Mouse (Mus musculus) lung, postnatal 36 days (tissue): ENCODE measurements around the gene Eci1.

Source experiments
- DNase-seq: peaks from one replicate; pipeline ENCODE4 v3.0.0; 2022; ENCODE audit warnings: mixed read lengths

Eci1 gene

DNA sequence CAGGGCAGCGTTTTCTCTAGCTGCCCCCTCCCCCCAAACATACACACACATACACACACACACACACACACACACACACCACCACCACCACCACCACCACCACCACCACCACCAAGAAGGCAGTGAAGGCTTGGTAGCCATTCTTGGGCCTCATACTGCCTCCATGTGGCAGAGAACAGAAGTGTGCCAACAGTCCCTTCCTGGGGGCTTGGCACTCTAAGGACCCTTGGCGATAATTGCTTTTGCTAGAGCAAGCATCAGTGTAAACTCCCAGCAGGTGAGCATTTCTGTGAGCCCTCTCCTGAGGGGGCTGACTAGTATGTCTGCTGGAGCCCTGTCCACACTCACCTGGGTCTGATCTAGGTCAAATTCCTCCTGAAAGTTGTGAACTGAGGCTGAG, 14.7 kb downstream of the Eci1 start:
- DNase-seq, result no peak

DNA sequence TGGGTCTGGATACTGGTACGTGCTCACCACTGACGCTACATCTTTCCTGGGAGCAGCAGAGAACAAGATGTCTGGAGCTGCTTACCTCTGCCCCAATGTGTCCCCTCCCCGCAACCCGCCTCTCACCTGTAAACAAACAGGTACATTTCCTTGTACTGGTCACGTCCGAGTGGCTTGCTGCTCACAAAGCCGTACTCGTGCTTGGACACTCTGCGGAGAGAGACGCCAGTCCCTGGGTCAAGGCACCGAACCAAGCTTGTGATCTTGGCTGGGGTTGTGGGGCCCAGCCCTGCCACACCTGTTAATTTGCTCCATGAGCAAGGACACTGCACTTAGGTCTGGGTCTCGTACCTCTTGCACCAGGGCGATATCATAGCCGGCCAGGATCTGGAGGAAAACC, 15.7 kb downstream of the Eci1 start:
- peak; percentile 23 for DNase-seq

GRCm38 (mm10) chr17:24442632-24443155, 16.3 kb downstream of the Eci1 start, which contains the start of gene Dnase1l2:
Dnase1l2 (minus strand) TSS chr17:24443105.
- DNase-seq, result no peak

GRCm38 (mm10) chr17:24443409-24443808, 17.0 kb downstream of the Eci1 start:
- no peak for DNase-seq

DNA sequence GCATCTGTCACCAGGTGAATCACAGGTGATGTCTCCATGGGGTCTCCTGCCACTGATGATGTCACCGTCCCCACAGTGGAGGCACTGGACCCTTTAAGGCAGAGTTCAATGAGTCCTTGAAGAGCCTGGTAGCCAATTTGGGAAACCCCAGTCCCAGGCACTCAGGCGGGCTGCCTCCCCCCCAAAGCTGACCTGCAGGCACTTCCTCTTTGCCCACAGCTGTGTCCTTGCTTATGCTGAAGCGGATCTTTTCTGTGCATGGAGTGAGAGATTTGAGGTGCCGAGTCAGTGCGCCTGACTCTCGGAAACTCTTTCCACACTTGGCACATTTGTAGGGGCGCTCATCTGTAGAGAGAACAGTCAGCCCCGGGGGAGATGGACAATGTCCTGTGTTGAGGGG, 20.1 kb downstream of the Eci1 start:
- DNase-seq, result no peak

- no peak for DNase-seq
Measured at GRCm38 (mm10) chr17:24449507-24449906, 23.1 kb downstream of the Eci1 start.

DNA sequence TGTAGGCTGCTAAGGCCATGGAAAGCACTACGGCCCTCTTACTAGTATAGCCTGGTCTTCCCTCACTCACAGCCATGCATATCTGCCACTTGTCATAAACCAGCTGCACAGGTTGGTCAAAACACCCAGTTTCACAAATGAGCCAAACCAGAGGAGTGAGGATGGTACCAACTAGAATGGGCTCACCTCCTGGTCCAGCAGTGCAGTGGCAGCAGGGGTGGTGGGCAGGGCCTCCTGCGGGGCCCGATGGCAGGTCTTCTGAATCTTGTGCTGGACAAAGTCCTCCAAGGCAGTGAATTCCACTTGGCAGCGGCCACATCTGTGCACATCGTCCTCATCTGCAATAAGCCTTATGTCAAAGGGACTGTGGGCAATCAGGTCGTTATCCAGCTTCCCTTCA, 24.8 kb downstream of the Eci1 start:
- DNase-seq, result no peak

GRCm38 (mm10) chr17:24453372-24453771, 26.9 kb downstream of the Eci1 start:
- DNase-seq, result no peak

DNA sequence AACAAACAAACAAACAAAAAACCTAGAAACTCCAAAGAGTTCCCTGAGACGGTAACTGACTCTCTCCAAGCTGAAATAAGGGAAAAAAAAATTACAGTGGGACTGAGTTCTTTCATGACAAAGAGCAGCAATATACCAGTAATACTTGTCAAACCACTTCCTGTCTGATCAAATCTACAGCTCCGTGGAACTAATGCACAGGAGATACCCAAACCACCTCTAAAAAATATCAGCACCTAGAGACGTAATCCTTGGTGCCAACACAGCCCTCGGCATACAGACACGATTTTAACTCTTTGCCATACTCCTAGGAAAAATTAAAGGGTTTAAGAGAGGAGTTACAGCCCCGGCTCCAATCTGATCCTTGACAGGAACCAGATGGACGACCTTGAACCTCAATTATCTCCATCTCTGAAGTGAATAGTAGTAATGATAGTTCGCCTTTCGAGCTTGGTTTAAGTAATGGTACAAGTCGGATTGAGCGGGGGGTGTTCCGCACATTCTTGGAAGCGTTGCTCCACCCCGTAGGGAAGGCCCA, 27.8 kb downstream of the Eci1 start:
- DNase-seq, result no peak

DNA sequence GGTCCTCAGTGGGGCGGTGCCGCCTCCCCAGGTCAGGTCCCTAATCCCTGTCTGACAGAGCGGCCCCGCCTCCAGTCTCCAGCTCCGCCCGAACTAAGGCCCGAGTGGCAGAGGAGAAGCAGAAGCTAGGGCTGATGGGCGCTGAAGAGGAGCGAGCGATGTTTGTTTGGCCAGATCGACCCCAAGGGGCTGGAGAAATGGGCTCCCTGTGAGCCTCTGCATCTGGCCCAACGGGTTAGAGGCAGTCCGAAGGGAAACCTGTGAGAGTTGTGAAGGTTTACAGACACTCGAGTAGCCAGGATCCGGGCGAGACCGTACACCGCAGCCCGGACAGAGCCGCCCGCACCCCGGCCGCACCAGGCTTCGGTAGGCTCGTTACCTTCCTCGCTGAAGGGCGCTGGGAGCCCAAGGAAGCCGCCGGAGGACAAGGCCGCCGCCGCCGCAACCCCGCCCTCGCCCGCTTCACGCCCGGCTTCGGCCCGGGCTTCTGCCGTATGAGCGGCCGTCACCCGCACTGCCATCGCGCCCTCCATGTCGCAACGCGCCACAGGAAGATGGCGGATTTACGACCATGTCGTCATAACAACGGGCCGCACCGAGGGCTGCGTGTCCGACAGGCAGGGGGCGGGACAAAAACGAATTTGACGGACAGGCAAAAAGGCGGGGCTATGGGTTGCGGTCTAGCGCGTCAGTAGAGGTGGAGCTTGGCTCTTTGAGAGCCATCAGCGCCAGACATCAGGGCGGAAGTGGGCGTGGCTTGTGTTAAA, 28.5 kb downstream of the Eci1 start:
- peak; percentile 100 for DNase-seq

DNA sequence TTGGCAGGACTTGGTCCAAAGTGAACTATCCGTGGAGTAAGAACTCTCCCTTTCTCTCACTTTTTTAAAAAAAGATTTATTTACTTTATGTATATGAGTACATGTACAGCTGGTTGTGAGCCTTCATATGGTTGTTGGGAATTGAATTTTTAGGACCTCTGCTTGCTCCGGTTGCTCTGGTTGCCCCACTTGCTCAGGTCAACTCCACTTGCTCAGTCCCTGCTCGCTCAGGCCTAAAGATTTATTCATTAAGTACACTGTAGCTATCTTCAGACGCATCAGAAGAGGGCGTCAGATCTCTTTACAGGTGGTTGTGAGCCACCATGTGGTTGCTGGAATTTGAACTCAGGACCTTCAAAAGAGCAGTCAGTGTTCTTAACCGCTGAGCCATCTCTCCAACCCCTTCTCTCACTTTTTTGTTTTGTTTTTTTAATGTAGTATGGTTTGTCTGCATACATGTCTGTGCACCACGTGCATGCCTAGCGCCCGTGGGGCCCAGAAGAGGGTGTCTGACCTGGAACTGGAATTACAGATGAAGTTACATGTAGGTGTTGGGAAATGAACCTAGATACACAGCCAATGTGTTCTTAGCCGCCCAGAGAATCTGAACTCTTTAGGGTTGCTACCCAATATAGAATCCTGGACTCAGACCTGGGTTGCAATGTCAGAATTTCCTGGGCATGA, 29.2 kb downstream of the Eci1 start:
- DNase-seq, result peak; percentile 21

- peak; percentile 61 for DNase-seq
Measured at GRCm38 (mm10) chr17:24461580-24461979, 35.1 kb downstream of the Eci1 start.

- no peak for DNase-seq
Measured at GRCm38 (mm10) chr17:24462932-24463331, 36.5 kb downstream of the Eci1 start.

DNA sequence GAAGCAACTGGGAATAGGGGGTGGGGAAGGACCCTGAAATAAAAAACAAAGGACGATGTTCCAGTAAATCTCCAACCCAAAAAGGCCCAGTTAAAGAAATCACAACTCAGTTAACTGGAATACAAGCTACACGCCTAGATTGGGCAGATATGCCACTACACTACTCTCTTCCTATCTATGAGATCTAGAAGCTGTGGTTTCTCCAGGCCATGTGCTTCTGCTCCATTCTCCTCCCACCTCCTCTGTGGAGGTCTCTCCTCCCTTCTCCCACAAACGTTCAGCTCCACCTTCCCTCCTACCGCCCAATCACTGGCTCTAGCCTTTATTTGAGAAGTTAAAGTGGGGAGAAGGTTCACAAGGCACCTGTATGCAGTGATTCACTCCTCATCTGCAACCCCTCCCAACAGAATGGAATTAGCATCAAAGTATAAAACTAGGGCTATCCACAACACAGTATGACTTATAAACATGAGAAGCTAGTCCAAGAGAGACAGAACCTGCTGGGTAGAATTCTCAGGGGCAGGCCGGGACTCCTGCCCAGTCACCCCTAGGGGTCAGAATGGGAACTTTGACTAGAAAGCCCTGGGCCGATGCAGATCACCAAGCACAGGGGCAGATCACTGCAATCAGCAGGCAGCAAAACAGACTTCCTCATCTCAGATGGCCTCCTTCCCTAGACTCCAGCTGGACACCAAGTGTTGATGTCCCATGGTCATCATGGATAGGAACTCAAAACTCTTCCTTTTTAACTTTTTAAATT, 37.1 kb downstream of the Eci1 start:
- no peak for DNase-seq

GRCm38 (mm10) chr17:24468636-24469246, 42.3 kb downstream of the Eci1 start:
- no peak for DNase-seq

GRCm38 (mm10) chr17:24469336-24469909, 43.0 kb downstream of the Eci1 start:
- no peak for DNase-seq

GRCm38 (mm10) chr17:24469910-24470602, 43.6 kb downstream of the Eci1 start, which contains the start of the genes E4f1 and Pgp:
E4f1 (minus strand) TSS chr17:24470313.
Pgp (plus strand) TSS chr17:24470392.
- DNase-seq, result peak; percentile 99

- no peak for DNase-seq
Measured at GRCm38 (mm10) chr17:24470701-24471527, 44.5 kb downstream of the Eci1 start.

GRCm38 (mm10) chr17:24472512-24472911, 46.1 kb downstream of the Eci1 start:
- peak; percentile 76 for DNase-seq

- DNase-seq, result no peak
Measured at GRCm38 (mm10) chr17:24473612-24474275, 47.3 kb downstream of the Eci1 start, which contains the start of gene Bricd5. Bricd5 (plus strand) TSS chr17:24473884.
